Mouse (Mus musculus) small intestine, adult 2 months (tissue): Measurements from ENCODE around the gene Susd6.

Experiments used
- CTCF ChIP-seq: fragments of 200-500 bp; IDR thresholded peaks from 2 replicates; pipeline ENCODE4 v1.5.1; 2012; ENCODE audit warnings: low read depth, mild to moderate bottlenecking, control low read depth, inconsistent platforms, low read length, moderate library complexity, mixed read lengths; ENCODE audit not compliant: insufficient replicate concordance, insufficient read length; ENCODE audit errors: extremely low read depth
- POLR2A ChIP-seq: fragments of 200-500 bp; IDR thresholded peaks from 2 replicates; pipeline ENCODE4 v1.6.1; 2012; ENCODE audit warnings: low read depth, mild to moderate bottlenecking, control low read depth, inconsistent platforms, low read length, moderate library complexity

DNA sequence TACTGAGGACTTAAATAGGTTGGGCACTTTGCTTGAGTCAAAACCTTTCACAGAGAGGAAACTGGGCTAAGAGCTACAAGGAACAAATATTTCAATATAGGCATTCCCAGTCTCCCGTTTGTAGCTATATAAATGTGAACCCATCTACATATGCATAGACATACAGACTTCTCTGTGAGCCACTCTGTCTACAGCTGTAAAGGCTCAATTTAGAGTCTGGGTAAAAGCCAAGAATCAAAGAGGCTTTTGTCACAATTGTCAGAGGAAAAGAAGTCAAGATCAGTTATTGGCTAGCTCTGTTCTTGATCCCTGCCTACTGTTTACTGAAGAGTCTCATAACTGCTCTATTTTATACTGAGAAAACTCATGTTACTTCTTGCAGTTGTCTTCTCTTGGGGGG, 36.1 kb downstream of the Susd6 start:
- no peak for TF ChIP-seq POLR2A
- no peak for TF ChIP-seq CTCF
